Mouse (Mus musculus) lung, adult 2 months (tissue): ENCODE results near the gene Sun1. TPM values are rescaled to one million over a fixed set of nuclear protein-coding genes. Genes with fewer than 3 reads are reported as not detected.

ENCODE experiments used
- DNase-seq: peaks from one replicate; pipeline ENCODE4 v3.0.0; 2022
- H3K4me1 ChIP-seq: fragments of 200-500 bp; 2 replicates; pipeline ENCODE4 v1.6.1; 2011; ENCODE audit warnings: low read length; ENCODE audit not compliant: control insufficient read depth, insufficient read depth
- H3K4me3 ChIP-seq: fragments of 200-500 bp; replicated peaks from 2 replicates; pipeline ENCODE3; 2011; ENCODE audit warnings: low read depth, mild to moderate bottlenecking, control low read depth, low read length; ENCODE audit errors: extremely low read depth
- CTCF ChIP-seq: fragments of 200-500 bp; IDR thresholded peaks from 2 replicates; pipeline ENCODE4 v1.5.1; 2011; ENCODE audit warnings: mild to moderate bottlenecking, low read length, control low read depth; ENCODE audit not compliant: insufficient read depth
- POLR2A ChIP-seq: fragments of 200-500 bp; IDR thresholded peaks from 2 replicates; pipeline ENCODE4 v1.6.1; 2011; ENCODE audit warnings: low read depth, mild to moderate bottlenecking, control low read depth, low read length, borderline replicate concordance; ENCODE audit errors: extremely low read depth
- WGBS: fragments of 180-500 bp; shearing (Covaris S2); methylation state at CpG from one replicate; pipeline ENCODE4 v1.1.7; 2018; 5-methylcytosine and 5-hydroxymethylcytosine counted together
- polyA plus RNA-seq: library from polyadenylated mRNA; depleted of rRNA; stranded (reverse); fragments of >200 nt; gene quantifications from 2 replicates; pipeline ENCODE4 v1.2.3, GENCODE M21; 2012; rRNA removed

The Sun1 gene
- polyA plus RNA-seq, 1 experiment = 57.9 TPM

GRCm38 (mm10) chr5:139287099-139287498 is 86.7 kb downstream of the Sun1 start:
- no peak overlapping the region for H3K4me3 ChIP-seq
- no peak for TF ChIP-seq POLR2A
- TF ChIP-seq CTCF = no peak
- no peak for DNase-seq
- WGBS = 67% methylated on average over 5 of the region's 5 CpGs
- H3K4me1 ChIP-seq = no peaks in the 10 kb centered on the region; the same call in 1 of the 2 replicates

DNA sequence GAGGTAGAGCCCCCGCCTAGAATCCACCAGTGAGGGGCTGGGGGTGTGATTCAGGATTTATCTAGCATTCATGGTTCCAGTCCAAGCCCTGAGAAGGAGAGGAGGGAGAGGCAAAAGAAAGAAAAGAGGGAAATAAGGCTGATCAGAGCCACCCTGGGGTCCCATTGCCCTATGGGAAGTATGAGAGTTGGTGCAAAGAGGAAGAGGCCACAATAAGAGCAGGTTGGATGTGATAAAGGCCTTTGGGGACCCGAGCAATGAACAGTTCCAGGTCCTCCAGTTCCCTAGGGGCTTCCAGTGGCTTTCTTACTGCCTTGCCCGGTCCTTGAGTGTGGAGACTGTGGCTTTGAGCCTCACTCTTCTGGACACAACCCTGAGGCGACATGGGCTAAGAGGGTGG is 87.3 kb downstream of the Sun1 start:
- TF ChIP-seq CTCF = no peak
- no peak for TF ChIP-seq POLR2A
- 83% methylated on average over 4 of the region's 4 CpGs for WGBS
- H3K4me3 ChIP-seq = no peak overlapping the region
- H3K4me1 ChIP-seq = no peaks in the 10 kb centered on the region; the same call in 1 of the 2 replicates
- DNase-seq = no peak

DNA sequence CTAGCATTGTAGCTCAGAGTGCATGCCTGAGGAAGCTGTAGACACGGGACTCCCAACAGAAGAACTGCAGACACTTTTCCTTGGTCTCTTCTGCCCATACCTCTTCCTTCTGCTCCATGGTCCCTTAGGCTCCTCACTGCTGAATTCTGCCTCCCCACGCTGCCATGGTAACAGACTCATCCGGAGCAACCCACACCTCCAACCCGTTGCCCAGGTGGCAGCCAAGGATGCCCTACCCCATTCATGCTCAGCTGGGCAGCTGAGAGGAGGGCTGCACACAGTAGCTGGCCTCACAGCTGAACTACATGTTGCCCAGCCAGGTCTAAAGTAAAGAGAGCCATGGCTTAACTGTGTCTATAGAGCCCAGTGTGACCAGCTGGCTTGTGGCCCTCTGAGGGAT is 88.2 kb downstream of the Sun1 start:
- no peak for TF ChIP-seq POLR2A
- no peak for TF ChIP-seq CTCF
- DNase-seq = no peak
- Histone ChIP-seq H3K4me1 (no peaks in the 10 kb centered on the region; the same call in 1 of the 2 replicates), H3K4me3 (no peak overlapping the region)
- WGBS = 78% methylated on average over 4 of the region's 4 CpGs

GRCm38 (mm10) chr5:139290467-139291259 is 90.2 kb downstream of the Sun1 start:
- 79% methylated on average over 12 of the region's 12 CpGs for WGBS
- DNase-seq = no peak
- H3K4me1 ChIP-seq = no peaks in the 10 kb centered on the region; the same call in 1 of the 2 replicates
- no peak overlapping the region for H3K4me3 ChIP-seq
- no peak for TF ChIP-seq POLR2A
- TF ChIP-seq CTCF = no peak

DNA sequence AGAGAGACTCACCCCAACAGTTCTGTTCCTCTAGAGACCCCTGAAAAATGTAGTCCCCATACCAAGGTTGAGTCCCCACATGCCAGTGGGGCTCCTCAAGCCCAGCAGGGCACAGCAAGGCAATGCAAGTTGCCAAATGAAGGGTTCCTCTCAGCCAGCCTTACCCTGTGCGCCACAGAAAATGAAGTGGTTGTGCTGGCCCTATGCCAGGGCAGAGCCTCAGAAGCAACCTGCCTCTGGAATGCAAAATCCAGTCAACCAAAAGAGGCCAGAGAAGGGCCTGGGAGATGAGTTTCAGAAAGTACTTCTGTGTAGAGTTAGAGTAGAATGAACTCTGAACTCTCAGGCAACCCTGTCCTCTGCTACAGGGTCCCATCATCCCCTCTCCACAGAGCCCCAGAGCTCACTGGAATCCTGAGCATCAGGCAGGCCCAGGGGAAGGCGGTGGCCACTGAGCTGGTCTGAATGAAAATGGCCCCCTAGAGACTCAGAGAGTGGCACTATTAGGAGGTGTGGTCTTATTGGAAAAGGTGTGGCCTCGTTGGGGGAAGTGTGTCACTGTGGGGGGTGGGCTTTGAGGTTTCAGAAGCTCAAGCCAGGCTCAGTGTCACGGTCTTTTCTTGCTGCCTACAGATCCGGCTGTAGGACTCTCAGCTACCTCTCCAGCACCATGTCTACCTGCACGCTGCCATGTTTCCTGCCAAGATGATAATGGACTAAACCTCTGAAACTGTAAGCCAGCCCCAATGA is 91.5 kb downstream of the Sun1 start:
- no peak for TF ChIP-seq POLR2A
- TF ChIP-seq CTCF = no peak
- no peak overlapping the region for H3K4me3 ChIP-seq
- no peak for DNase-seq
- 68% methylated on average over 6 of the region's 6 CpGs for WGBS
- H3K4me1 ChIP-seq = no peaks in the 10 kb centered on the region

- no peak for DNase-seq
- H3K4me3 ChIP-seq = no peak overlapping the region
- WGBS = 67% methylated on average over 2 of the region's 2 CpGs
- TF ChIP-seq CTCF = no peak
- no peak for TF ChIP-seq POLR2A
- H3K4me1 ChIP-seq = no peaks in the 10 kb centered on the region
Measured at GRCm38 (mm10) chr5:139294089-139294488, 93.7 kb downstream of the Sun1 start.

GRCm38 (mm10) chr5:139297092-139297491 is 96.7 kb downstream of the Sun1 start:
- TF ChIP-seq POLR2A (no peak), CTCF (no peak)
- Histone ChIP-seq H3K4me3 (no peak overlapping the region), H3K4me1 (no peaks in the 10 kb centered on the region)
- WGBS = 86% methylated on average over 10 of the region's 10 CpGs
- DNase-seq = no peak

GRCm38 (mm10) chr5:139297745-139298144 is 97.3 kb downstream of the Sun1 start:
- WGBS = 78% methylated on average over 5 of the region's 5 CpGs
- Histone ChIP-seq H3K4me1 (no peaks in the 10 kb centered on the region), H3K4me3 (no peak overlapping the region)
- no peak for DNase-seq
- no peak for TF ChIP-seq CTCF
- TF ChIP-seq POLR2A = no peak

Other genes with a start within 250 kb of the Sun1 start
- gene Pdgfa, start 203.3 kb upstream of the Sun1 start, polyA plus RNA-seq = 91.5 and 105 TPM in 2 replicates
- gene Prkar1b, start 50.6 kb upstream of the Sun1 start, polyA plus RNA-seq = 18.8 and 19.5 TPM in 2 replicates
- 24.5 and 25.6 TPM in 2 replicates for gene Dnaaf5, start 50.4 kb upstream of the Sun1 start, polyA plus RNA-seq
- 105 and 162 TPM in 2 replicates for gene Get4, start 51.7 kb downstream of the Sun1 start, polyA plus RNA-seq
- 12.1 and 13.8 TPM in 2 replicates for gene Adap1, start 125.0 kb downstream of the Sun1 start, polyA plus RNA-seq
- 51.7 and 61.9 TPM in 2 replicates for gene Cox19, start 150.8 kb downstream of the Sun1 start, polyA plus RNA-seq
- gene Cyp2w1, start 152.0 kb downstream of the Sun1 start, polyA plus RNA-seq = 0.33 TPM in 1 of 2 replicates, not detected in the other
- 75.7 and 93.4 TPM in 2 replicates for gene Gpr146, start 177.1 kb downstream of the Sun1 start, polyA plus RNA-seq
- 7.2 and 9.0 TPM in 2 replicates for gene C130050O18Rik, start 204.6 kb downstream of the Sun1 start, polyA plus RNA-seq
- gene Gper1, start 222.5 kb downstream of the Sun1 start, polyA plus RNA-seq = 2.7 and 3.3 TPM in 2 replicates